Mouse (Mus musculus) heart, postnatal 0 days (tissue): ENCODE measurements around the gene Hist1h2ba. TPM values are rescaled to one million over a fixed set of nuclear protein-coding genes. Genes with fewer than 3 reads are reported as not detected.

Experiments
- ATAC-seq: fragments of 200-750 bp; cut with Nextera tagmentation; 2 replicates; pipeline ENCODE4 v1.8.0; 2017; ENCODE audit warnings: low read depth, moderate number of reproducible peaks, moderate library complexity; ENCODE audit not compliant: insufficient read depth
- DNase-seq: peaks from one replicate; pipeline ENCODE4 v3.0.0-alpha.2; 2016; ENCODE audit warnings: low spot score
- H3K27ac ChIP-seq: fragments of 300-500 bp; sonication (generic); 2 replicates; pipeline ENCODE4 v1.5.1; 2014; ENCODE audit warnings: low read depth, mild to moderate bottlenecking
- H3K27me3 ChIP-seq: fragments of 300-500 bp; sonication (generic); 2 replicates; pipeline ENCODE4 v1.6.1; 2014; ENCODE audit warnings: low read length, mixed read lengths; ENCODE audit not compliant: control insufficient read depth, insufficient read depth
- H3K36me3 ChIP-seq: fragments of 300-500 bp; sonication (generic); replicated peaks from 2 replicates; pipeline ENCODE4 v1.6.1; 2014; ENCODE audit warnings: low read length, mixed read lengths; ENCODE audit not compliant: control insufficient read depth, insufficient read depth
- H3K4me1 ChIP-seq: fragments of 300-500 bp; sonication (generic); 2 replicates; pipeline ENCODE4 v1.6.1; 2014; ENCODE audit warnings: antibody characterized with exemption; ENCODE audit not compliant: control insufficient read depth, insufficient read depth
- H3K4me2 ChIP-seq: fragments of 300-500 bp; sonication (generic); 2 replicates; pipeline ENCODE4 v1.6.1; 2014; ENCODE audit warnings: low read depth, mild to moderate bottlenecking, low read length, moderate library complexity
- H3K4me3 ChIP-seq: fragments of 300-500 bp; sonication (generic); 2 replicates; pipeline ENCODE4 v1.5.1; 2014; ENCODE audit warnings: low read depth, low read length
- H3K9ac ChIP-seq: fragments of 300-500 bp; sonication (generic); replicated peaks from 2 replicates; pipeline ENCODE4 v1.6.1; 2014; ENCODE audit warnings: low read depth, low read length, mixed read lengths
- H3K9me3 ChIP-seq: fragments of 300-500 bp; sonication (generic); replicated peaks from 2 replicates; pipeline ENCODE4 v1.6.1; 2016; ENCODE audit warnings: low read length; ENCODE audit not compliant: control insufficient read depth
- CTCF ChIP-seq: IDR thresholded peaks from 2 replicates; pipeline ENCODE4 v1.5.1; 2016; ENCODE audit warnings: antibody characterized with exemption, control low read depth, low read depth
- EP300 ChIP-seq: IDR thresholded peaks from 2 replicates; pipeline ENCODE4 v1.6.1; 2016; ENCODE audit warnings: antibody characterized with exemption, low read depth
- WGBS: fragments of 180-500 bp; shearing (Covaris S2); extraction: QIAGEN DNeasy Blood & Tissue Kit; methylation state at CpG from one replicate; pipeline ENCODE4 v1.1.7; 2014; 5-methylcytosine and 5-hydroxymethylcytosine counted together
- polyA plus RNA-seq: library from polyadenylated mRNA; unstranded; fragments of >200 nt; fragmentation: Nextera tagmentation; extraction: Ambion mirVana; gene quantifications from 2 replicates; pipeline ENCODE4 v1.2.1, GENCODE M21; 2015
- total RNA-seq: library from RNA; depleted of rRNA; stranded (reverse); fragments of >200 nt; gene quantifications from 2 replicates; pipeline ENCODE4 v1.2.3, GENCODE M21; 2014; ENCODE audit warnings: low replicate concordance

The Hist1h2ba gene
- total and polyA plus RNA-seq, 2 experiments from 2014 or later: not detected

DNA sequence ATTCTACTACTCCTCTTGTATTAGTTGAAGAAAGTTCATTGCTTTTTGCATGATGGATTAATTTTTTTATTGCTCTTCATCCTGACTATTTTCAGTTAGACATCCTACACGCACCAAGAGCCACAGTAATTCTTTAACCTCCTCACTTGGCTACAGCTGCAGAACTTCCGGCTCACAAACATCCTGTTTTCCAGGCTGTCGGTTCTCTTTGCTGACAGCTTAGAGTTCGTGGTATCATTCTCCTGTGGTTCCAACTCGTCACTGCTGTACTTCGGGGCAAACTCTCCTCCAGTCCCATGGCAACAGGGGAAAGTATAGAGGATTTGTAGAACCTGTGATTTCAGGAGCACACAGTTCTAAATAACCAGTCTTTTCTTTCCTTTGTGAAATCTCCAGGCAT is 35.7 kb downstream of the Hist1h2ba start:
- DNase-seq (peak; percentile 19), ATAC-seq (no peak)
- no peak overlapping the region for H3K4me2 ChIP-seq
- TF ChIP-seq CTCF: no peak
- no peak for TF ChIP-seq EP300
- H3K4me3 ChIP-seq: no peak overlapping the region
- no peaks in the 10 kb centered on the region for H3K27me3 ChIP-seq
- no peaks in the 10 kb centered on the region for H3K9me3 ChIP-seq
- no peak overlapping the region for H3K9ac ChIP-seq
- no peaks in the 10 kb centered on the region for H3K4me1 ChIP-seq
- H3K27ac ChIP-seq: no peak overlapping the region
- 27% methylated on average over 6 of the region's 6 CpGs for WGBS
- no peaks in the 10 kb centered on the region for H3K36me3 ChIP-seq

- H3K4me2 ChIP-seq: no peak overlapping the region
- ATAC-seq (no peak), DNase-seq (no peak)
- no peaks in the 10 kb centered on the region for H3K36me3 ChIP-seq
- no peaks in the 10 kb centered on the region for H3K27me3 ChIP-seq
- H3K27ac ChIP-seq: no peak overlapping the region
- no peak overlapping the region for H3K4me3 ChIP-seq
- 34% methylated on average over 4 of the region's 4 CpGs for WGBS
- no peaks in the 10 kb centered on the region for H3K9me3 ChIP-seq
- TF ChIP-seq EP300: no peak
- no peak for TF ChIP-seq CTCF
- no peak overlapping the region for H3K9ac ChIP-seq
- H3K4me1 ChIP-seq: no peaks in the 10 kb centered on the region
These were observed 40.7 kb downstream of the Hist1h2ba start for GRCm38 (mm10) chr13:23893269-23893593.

- ATAC-seq: no peak
These were observed 41.2 kb downstream of the Hist1h2ba start for GRCm38 (mm10) chr13:23892592-23893268.

DNA sequence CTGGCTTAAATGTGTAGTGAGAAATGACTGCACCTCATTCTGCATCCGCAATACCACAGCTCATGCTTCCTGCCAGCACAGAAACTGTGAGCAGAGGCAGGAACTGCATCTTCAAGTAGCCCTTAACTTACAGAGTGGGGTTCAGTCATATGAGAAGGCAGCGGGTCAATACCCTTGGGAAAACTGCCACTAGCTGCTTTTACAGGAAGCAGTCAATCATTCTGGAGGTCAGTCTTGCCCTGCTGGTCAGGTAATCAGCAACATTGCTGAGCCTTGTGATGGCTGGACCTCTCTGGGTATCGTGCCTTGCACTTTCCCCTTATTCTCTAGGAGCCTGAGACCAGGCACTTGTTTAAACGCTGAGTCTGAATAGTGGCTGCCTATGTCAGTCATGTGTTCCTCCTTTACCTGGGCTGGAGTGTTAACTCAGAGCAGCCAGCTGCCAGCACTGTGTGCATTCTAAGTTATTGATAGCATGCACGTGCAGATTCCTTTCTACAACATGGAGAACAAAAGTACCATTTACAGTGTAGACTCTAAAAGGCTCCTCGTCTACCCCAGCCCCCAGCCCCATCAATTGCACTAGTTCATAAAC is 44.8 kb downstream of the Hist1h2ba start:
- Histone ChIP-seq H3K4me2 (no peak overlapping the region), H3K27ac (no peak overlapping the region), H3K27me3 (no peaks in the 10 kb centered on the region), H3K4me3 (no peak overlapping the region), H3K9ac (no peak overlapping the region), H3K4me1 (no peaks in the 10 kb centered on the region), H3K36me3 (no peaks in the 10 kb centered on the region), H3K9me3 (no peaks in the 10 kb centered on the region)
- 53% methylated on average over 6 of the region's 6 CpGs for WGBS
- no peak for TF ChIP-seq EP300
- no peak for DNase-seq
- no peak for ATAC-seq

More at GRCm38 (mm10) chr13:23892592-23893268, 41.2 kb downstream of the Hist1h2ba start:
- 20% methylated on average over 9 of the region's 9 CpGs for WGBS
- no peaks in the 10 kb centered on the region for H3K4me1 ChIP-seq
- H3K9me3 ChIP-seq: no peaks in the 10 kb centered on the region
- no peak overlapping the region for H3K27ac ChIP-seq
- no peak overlapping the region for H3K9ac ChIP-seq
- H3K4me3 ChIP-seq: no peak overlapping the region
- H3K4me2 ChIP-seq: no peak overlapping the region
- no peak for DNase-seq
- TF ChIP-seq CTCF (no peak), EP300 (no peak)
- no peaks in the 10 kb centered on the region for H3K36me3 ChIP-seq
- H3K27me3 ChIP-seq: no peaks in the 10 kb centered on the region

DNA sequence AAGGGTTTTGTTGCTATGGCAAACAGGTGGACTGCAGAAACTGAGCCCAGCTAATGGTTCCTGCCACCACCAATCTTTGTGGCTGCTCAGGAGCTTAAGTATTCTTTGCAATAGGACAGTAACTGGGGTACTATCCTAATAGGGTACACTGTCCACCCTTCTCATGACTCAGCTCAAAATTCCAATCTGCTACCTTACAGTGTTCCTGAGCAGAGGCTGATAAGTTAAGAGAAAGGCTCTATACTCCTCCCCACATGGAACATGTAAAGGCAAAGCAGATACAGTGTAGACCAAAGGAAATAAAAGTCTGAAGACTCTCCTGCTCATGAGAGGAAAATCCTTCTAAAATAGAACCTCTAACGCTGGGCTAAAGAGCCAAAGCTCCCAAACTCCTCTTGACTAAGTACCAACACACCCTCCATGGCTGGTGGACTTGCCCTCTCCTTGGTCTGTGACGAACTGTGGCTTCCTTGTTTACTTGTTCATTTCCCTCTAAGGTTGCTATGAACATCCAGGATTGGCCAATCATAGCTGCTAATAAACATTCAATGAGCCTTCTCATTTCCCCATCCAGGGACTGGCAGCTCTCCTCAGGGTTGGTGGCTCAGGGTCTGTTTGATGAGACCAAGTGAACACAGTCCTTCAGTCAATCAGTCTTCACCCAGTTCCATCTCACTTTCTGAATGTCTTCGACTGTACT is 46.8 kb downstream of the Hist1h2ba start:
- Histone ChIP-seq H3K27ac (no peak overlapping the region), H3K9me3 (no peaks in the 10 kb centered on the region), H3K4me2 (no peak overlapping the region), H3K27me3 (no peaks in the 10 kb centered on the region), H3K4me1 (no peaks in the 10 kb centered on the region), H3K4me3 (no peak overlapping the region), H3K9ac (no peak overlapping the region), H3K36me3 (no peaks in the 10 kb centered on the region)
- ATAC-seq (no peak), DNase-seq (no peak)
- no peak for TF ChIP-seq CTCF
- TF ChIP-seq EP300: no peak
- WGBS: 69% methylated on average over 3 of the region's 3 CpGs
